Mouse (Mus musculus) liver, postnatal 0 days (tissue): ENCODE results near the gene Tbc1d10a.

Experiments used
- CTCF ChIP-seq: sonication (generic); IDR thresholded peaks from 2 replicates; pipeline ENCODE4 v1.5.1; 2016; ENCODE audit warnings: antibody characterized with exemption, low read depth
- EP300 ChIP-seq: IDR thresholded peaks from 2 replicates; pipeline ENCODE4 v1.6.1; 2016; ENCODE audit warnings: antibody characterized with exemption, low read depth, mild to moderate bottlenecking

DNA sequence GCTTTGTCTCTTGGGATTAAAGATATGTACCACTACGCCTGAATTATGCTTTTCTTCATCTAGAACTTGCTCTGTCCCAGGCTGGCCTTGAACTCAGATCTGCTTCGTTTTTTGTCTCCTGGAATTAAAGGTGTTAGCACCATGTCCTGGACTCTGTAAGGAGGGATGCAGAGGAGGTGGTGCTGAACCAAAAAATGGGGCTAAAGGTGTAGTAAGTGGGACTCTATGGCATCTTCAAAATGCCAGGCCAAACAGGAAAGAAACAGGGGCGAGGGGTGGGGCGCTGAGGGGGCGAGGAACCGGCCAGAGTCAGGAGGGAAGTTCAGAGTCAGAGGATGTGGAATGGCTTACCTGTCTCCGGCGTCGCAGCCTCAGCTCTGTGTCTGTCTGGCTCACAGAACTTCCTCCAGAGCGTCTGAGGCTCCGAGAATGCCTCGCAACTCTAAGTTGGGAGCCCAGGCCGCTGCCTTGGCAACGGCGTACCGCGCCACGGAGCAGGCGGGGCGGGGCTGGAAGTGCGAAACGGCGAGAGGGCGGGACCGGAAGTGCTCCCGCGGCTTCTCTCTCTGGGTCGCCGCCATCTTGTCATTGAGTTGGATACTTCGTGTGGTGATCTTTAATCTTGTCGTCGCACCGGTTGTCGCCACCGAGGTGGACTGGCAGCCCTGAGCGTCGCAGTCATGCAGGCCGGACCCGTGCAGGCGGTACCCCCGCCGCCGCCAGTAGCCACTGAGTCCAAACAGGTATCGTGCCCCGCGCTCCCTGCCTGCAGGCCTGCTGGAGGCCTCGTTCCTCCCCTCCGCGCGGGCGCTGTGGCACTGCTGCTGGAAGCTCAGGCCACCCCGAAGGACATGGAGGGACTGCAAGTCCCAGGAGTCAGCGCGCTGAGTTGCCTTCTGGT is 26.5 kb upstream of the Tbc1d10a start, which contains the start of the genes Ccdc157 and Sf3a1:
- TF ChIP-seq CTCF: no peak
- no peak for TF ChIP-seq EP300
